Mouse (Mus musculus) limb, embryonic 14.5 days (tissue): Measurements from ENCODE around the gene Tlr11. TPM values are rescaled to one million over a fixed set of nuclear protein-coding genes. Genes with fewer than 3 reads are reported as not detected.

ENCODE experiments used
- ATAC-seq: fragments of 200-750 bp; cut with Nextera tagmentation; 2 replicates; pipeline ENCODE4 v1.8.0; 2017; ENCODE audit warnings: low read depth, moderate number of reproducible peaks, moderate TSS enrichment; ENCODE audit not compliant: low FRiP score
- DNase-seq: peaks from one replicate; pipeline ENCODE4 v3.0.0-alpha.2; 2015; ENCODE audit warnings: low spot score
- H3K27ac ChIP-seq: fragments of 300-500 bp; sonication (generic); replicated peaks from 2 replicates; pipeline ENCODE4 v1.5.1; 2014; ENCODE audit warnings: low read depth, mild to moderate bottlenecking, low read length, moderate library complexity, mixed read lengths
- H3K27me3 ChIP-seq: fragments of 300-500 bp; sonication (generic); 2 replicates; pipeline ENCODE4 v1.6.1; 2014; ENCODE audit warnings: low read length, mixed read lengths; ENCODE audit not compliant: control insufficient read depth, insufficient read depth
- H3K36me3 ChIP-seq: fragments of 300-500 bp; sonication (generic); 2 replicates; pipeline ENCODE4 v1.6.1; 2014; ENCODE audit warnings: mild to moderate bottlenecking, low read length, moderate library complexity, mixed read lengths; ENCODE audit not compliant: control insufficient read depth, insufficient read depth
- H3K4me1 ChIP-seq: fragments of 300-500 bp; sonication (generic); 2 replicates; pipeline ENCODE4 v1.6.1; 2014; ENCODE audit warnings: antibody characterized with exemption, low read length, mixed read lengths; ENCODE audit not compliant: control insufficient read depth, insufficient read depth
- H3K4me2 ChIP-seq: fragments of 300-500 bp; sonication (generic); replicated peaks from 2 replicates; pipeline ENCODE4 v1.6.1; 2014; ENCODE audit warnings: low read depth, mild to moderate bottlenecking, low read length, moderate library complexity; ENCODE audit not compliant: severe bottlenecking
- H3K4me3 ChIP-seq: fragments of 300-500 bp; sonication (generic); replicated peaks from 2 replicates; pipeline ENCODE4 v1.5.1; 2014; ENCODE audit warnings: low read length
- H3K9ac ChIP-seq: fragments of 300-500 bp; sonication (generic); 2 replicates; pipeline ENCODE4 v1.6.1; 2014; ENCODE audit warnings: mild to moderate bottlenecking, low read depth, low read length, moderate library complexity; ENCODE audit not compliant: severe bottlenecking
- H3K9me3 ChIP-seq: fragments of 300-500 bp; sonication (generic); 2 replicates; pipeline ENCODE4 v1.6.1; 2016; ENCODE audit warnings: low read length; ENCODE audit not compliant: control insufficient read depth
- POLR2A ChIP-seq: fragments of 200-500 bp; IDR thresholded peaks from 2 replicates; pipeline ENCODE4 v1.8.0; 2012; ENCODE audit warnings: inconsistent platforms, mild to moderate bottlenecking, moderate library complexity, borderline replicate concordance; ENCODE audit not compliant: insufficient read depth, insufficient read length; ENCODE audit errors: extremely low read depth
- WGBS: fragments of 180-500 bp; shearing (Covaris S2); extraction: QIAGEN DNeasy Blood & Tissue Kit; methylation state at CpG from one replicate; pipeline ENCODE4 v1.1.7; 2014; 5-methylcytosine and 5-hydroxymethylcytosine counted together
- polyA plus RNA-seq, 2 experiments: library from polyadenylated mRNA; depleted of rRNA in 1 of 2; stranded (reverse) in 1 of 2; unstranded in 1 of 2; fragments of >200 nt; fragmentation: Nextera tagmentation in 1 of 2; extraction: Ambion mirVana in 1 of 2; gene quantifications; 2 replicates each; pipeline versions ENCODE4 v1.2.1 to v1.2.3; 2012 to 2014

The Tlr11 gene
- polyA plus RNA-seq (2012; rRNA removed): 0.04 TPM in 2 replicates
- not detected in 2 replicates for polyA plus RNA-seq (2014; fragmentation: Nextera tagmentation; extraction: Ambion mirVana)

DNA sequence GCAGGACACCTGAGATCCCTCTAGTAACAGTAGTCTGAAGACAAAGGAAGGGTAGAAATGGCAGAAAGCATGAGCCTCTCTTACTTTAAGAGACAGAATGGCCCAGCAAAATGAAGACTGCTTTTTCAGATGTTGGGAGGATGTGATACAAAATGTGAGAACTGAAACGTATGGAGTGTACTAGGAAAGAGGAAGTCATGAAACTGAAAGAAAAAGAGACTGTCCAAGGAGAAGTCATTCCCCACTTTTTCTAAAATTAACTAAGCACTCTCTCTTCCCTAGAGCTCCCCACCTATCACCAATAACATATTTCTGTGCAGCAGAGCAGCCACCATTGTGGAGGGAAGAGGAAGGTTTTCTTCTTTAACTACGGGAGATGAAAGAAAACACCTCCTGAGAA is at the start of gene Tlr11:
Gene Tlr11 (plus strand): TSS at position 322 of the 400 bp plus-strand sequence.
- no peak within 1 kb of the TSS for H3K4me2 ChIP-seq
- H3K27ac ChIP-seq: no peak within 1 kb of the TSS
- ATAC-seq: no peak
- TF ChIP-seq POLR2A: no peak
- H3K9me3 ChIP-seq: no peaks in the 10 kb centered on the region
- no peaks in the 10 kb centered on the region for H3K4me1 ChIP-seq
- DNase-seq: no peak
- H3K4me3 ChIP-seq: no peak within 1 kb of the TSS
- H3K36me3 ChIP-seq: no peaks in the 10 kb centered on the region
- WGBS: 76% methylated on average over 2 of the region's 2 CpGs
- no peak within 1 kb of the TSS for H3K9ac ChIP-seq
- H3K27me3 ChIP-seq: no peaks in the 10 kb centered on the region

DNA sequence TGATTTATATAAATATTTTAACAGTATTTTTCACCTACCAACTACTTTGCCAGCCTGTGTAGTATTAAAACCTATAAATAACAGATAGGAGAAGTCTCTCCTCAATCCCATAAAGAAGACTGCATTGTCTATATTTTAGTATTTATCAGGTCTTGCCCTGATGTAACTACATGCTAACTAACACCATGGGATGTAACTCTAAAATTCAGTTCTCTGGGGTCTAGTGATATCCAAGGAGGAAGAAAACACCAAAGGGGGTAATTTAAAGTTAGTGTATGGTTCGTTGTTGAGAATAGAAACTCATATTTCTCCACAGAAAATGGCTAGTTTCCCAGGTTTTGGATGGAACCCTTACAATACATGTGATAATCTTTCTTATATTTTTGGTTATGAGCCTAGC is 31.1 kb upstream of the Tlr11 start, which contains the start of gene Olfr734:
Gene Olfr734 (minus strand): TSS at position 101 of the 400 bp plus-strand sequence.
- no peaks in the 10 kb centered on the region for H3K36me3 ChIP-seq
- H3K4me1 ChIP-seq: no peaks in the 10 kb centered on the region
- no peak for TF ChIP-seq POLR2A
- H3K9ac ChIP-seq: no peak within 1 kb of the TSS
- no peak within 1 kb of the TSS for H3K4me2 ChIP-seq
- 73% methylated on average over 1 of the region's 1 CpGs for WGBS
- ATAC-seq: no peak
- H3K27me3 ChIP-seq: no peaks in the 10 kb centered on the region
- H3K4me3 ChIP-seq: no peak within 1 kb of the TSS
- no peak for DNase-seq
- H3K9me3 ChIP-seq: no peaks in the 10 kb centered on the region
- no peak within 1 kb of the TSS for H3K27ac ChIP-seq

DNA sequence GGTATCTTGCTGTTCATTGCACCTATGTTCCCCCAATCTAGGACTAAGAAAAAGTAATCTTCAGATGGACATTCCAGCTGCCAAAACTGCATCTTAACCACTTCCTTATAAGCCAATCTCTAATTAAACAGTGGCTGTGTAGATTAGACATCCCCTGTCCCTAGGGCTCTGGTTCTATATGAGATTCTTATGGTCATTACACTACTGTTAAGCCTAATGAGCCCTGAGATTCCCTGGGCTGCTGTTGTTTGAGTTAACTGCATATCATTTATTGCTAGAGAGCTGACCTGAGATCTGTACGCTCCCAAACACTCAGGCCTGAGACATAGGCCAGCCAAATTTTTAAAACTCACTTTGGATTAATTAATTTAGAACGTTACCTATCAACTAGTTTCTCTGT is 8.9 kb upstream of the Tlr11 start, which contains the start of gene Olfr735:
Gene Olfr735 (minus strand): TSS at position 77 of the 400 bp plus-strand sequence.
- no peaks in the 10 kb centered on the region for H3K27me3 ChIP-seq
- WGBS: 78% methylated on average over 2 of the region's 2 CpGs
- H3K4me3 ChIP-seq: no peak within 1 kb of the TSS
- DNase-seq: no peak
- H3K9ac ChIP-seq: no peak within 1 kb of the TSS
- no peak within 1 kb of the TSS for H3K27ac ChIP-seq
- H3K9me3 ChIP-seq: no peaks in the 10 kb centered on the region
- no peak for ATAC-seq
- H3K4me2 ChIP-seq: no peak within 1 kb of the TSS
- H3K36me3 ChIP-seq: no peaks in the 10 kb centered on the region
- TF ChIP-seq POLR2A: no peak
- H3K4me1 ChIP-seq: no peaks in the 10 kb centered on the region

DNA sequence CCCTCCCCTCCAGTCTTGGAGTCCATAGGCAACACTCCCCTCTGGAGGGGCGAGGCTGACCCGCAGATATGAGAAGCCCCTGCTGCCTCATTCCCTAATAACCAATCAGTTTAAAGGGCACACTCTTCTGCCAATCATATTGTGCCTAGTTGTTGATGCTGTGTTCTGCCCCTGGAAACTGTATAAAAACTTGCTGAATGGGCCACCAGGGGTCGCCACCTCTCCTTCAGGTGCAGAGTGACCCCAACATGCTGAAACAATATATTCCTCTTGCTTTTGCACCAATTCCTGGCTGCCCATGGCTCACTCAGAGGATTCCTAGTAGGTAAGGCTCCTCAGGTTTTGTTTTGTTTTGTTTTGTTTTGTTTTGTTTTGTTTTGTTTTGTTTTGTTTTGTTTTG is 5.3 kb upstream of the Tlr11 start:
- WGBS: 52% methylated on average over 3 of the region's 3 CpGs
- H3K9me3 ChIP-seq: no peaks in the 10 kb centered on the region
- H3K4me1 ChIP-seq: no peaks in the 10 kb centered on the region
- H3K4me2 ChIP-seq: no peak overlapping the region
- no peaks in the 10 kb centered on the region for H3K27me3 ChIP-seq
- H3K9ac ChIP-seq: no peak overlapping the region
- DNase-seq (no peak), ATAC-seq (no peak)
- H3K4me3 ChIP-seq: no peak overlapping the region
- no peaks in the 10 kb centered on the region for H3K36me3 ChIP-seq
- H3K27ac ChIP-seq: no peak overlapping the region
- no peak for TF ChIP-seq POLR2A

DNA sequence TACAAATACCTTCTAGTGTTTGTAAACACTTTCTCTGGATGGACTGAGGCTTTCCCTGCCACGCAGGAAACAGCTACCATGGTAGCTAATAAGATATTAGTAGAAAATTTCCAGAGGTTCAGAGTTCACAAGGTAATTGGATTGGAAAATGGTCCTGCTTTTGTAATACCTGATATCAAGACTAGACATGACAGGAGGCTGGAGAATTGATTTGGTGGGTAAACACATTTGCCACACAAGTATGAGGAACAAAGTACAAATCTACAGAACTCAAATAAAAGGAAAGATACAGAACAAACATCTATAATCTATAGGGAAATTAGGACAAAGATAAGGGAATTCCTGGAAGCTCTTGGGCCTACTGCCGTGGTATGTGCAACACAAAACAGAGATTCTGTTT is 989 bp upstream of the Tlr11 start:
- Histone ChIP-seq H3K27ac (no peak overlapping the region), H3K9ac (no peak overlapping the region), H3K27me3 (no peaks in the 10 kb centered on the region), H3K4me1 (no peaks in the 10 kb centered on the region), H3K36me3 (no peaks in the 10 kb centered on the region), H3K4me2 (no peak overlapping the region), H3K9me3 (no peaks in the 10 kb centered on the region), H3K4me3 (no peak overlapping the region)
- DNase-seq (no peak), ATAC-seq (no peak)
- TF ChIP-seq POLR2A: no peak
- 79% methylated on average over 2 of the region's 2 CpGs for whole genome bisulfite sequencing

DNA sequence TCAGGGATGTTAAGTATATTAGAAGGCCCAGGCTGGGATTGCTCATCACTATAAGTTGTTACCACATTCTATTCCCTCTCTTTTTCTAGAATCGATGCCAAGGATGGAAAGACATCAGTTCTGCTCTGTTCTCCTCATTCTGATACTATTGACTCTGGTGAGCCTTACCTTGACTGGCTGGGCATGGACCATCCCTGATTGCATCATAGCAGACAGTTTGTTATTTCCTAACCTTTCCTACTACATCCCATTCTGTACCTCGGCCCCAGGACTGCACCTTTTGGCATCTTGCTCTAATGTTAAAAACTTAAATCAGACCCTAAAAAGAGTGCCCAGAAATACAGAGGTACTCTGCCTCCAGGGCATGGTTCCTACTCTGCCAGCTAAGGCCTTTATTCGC is 2.8 kb downstream of the Tlr11 start:
- no peak for TF ChIP-seq POLR2A
- H3K27me3 ChIP-seq: no peaks in the 10 kb centered on the region
- DNase-seq (no peak), ATAC-seq (no peak)
- H3K9me3 ChIP-seq: no peaks in the 10 kb centered on the region
- H3K4me3 ChIP-seq: no peak overlapping the region
- H3K4me1 ChIP-seq: no peaks in the 10 kb centered on the region
- no peaks in the 10 kb centered on the region for H3K36me3 ChIP-seq
- WGBS: 84% methylated on average over 3 of the region's 3 CpGs
- H3K27ac ChIP-seq: no peak overlapping the region
- H3K4me2 ChIP-seq: no peak overlapping the region
- H3K9ac ChIP-seq: no peak overlapping the region
